Mouse (Mus musculus) stomach, postnatal 0 days (tissue): ENCODE measurements around the gene Gm12184.

Experiments
- CTCF ChIP-seq: IDR thresholded peaks from 2 replicates; pipeline ENCODE4 v1.5.1; 2016; ENCODE audit warnings: antibody characterized with exemption, low read depth, mild to moderate bottlenecking, moderate library complexity
- EP300 ChIP-seq: optimal IDR thresholded peaks from 2 replicates; pipeline ENCODE3; 2016; ENCODE audit warnings: antibody characterized with exemption

DNA sequence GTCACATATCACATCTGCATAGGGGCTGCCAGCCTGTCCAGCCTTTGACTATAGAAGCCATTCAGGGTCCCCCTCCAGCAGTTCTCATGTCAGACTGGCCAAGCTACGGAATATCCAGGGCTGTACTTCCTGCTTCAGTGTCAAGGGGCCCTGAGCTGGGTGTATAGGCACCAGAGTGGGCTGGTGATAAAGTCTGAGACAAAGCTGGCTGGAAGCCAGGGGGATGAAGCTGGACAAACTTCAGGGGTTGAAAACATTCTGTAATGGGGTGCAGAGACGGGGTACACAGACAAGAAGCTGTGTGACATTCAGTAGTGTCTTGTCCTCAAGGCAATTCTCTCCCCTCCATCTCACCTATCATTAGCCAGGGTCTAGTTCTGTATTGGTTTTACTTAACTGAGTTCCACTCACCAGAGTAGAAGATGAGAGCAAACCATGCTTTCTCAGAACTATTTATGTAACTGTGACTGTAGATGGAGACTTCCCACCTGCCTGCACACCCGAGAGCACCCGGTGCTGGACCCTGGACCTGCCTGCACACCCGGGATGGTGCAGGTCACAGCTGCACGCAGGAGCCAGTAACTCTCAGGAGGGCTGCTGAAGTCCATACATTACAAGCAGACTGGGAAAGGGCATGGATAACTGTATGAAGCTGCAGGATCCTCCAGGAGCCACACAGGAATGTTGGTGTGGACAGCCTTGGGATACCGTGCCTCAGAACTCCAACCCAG is 43.1 kb upstream of the Gm12184 start:
- TF ChIP-seq CTCF = no peak
- no peak for TF ChIP-seq EP300
